Mouse (Mus musculus) kidney, adult 2 months (tissue): ENCODE data around the gene Phc1. TPM values are rescaled to one million over a fixed set of nuclear protein-coding genes. Genes with fewer than 3 reads are reported as not detected.

Experiments used
- DNase-seq: peaks from one replicate; pipeline ENCODE4 v3.0.0; 2021
- H3K27ac ChIP-seq: fragments of 200-500 bp; 2 replicates; pipeline ENCODE4 v1.5.1; 2012; ENCODE audit warnings: low read depth, low read length, control low read depth, inconsistent platforms; ENCODE audit not compliant: insufficient read depth
- H3K27me3 ChIP-seq: fragments of 200-500 bp; replicated peaks from 2 replicates; pipeline ENCODE4 v1.6.1; 2012; ENCODE audit warnings: mild to moderate bottlenecking, moderate library complexity, low read length, inconsistent platforms; ENCODE audit not compliant: control insufficient read depth, insufficient read depth
- H3K36me3 ChIP-seq: fragments of 200-500 bp; 2 replicates; pipeline ENCODE4 v1.6.1; 2012; ENCODE audit warnings: mild to moderate bottlenecking, moderate library complexity, low read length, inconsistent platforms; ENCODE audit not compliant: control insufficient read depth, insufficient read depth
- H3K4me1 ChIP-seq: fragments of 200-500 bp; 2 replicates; pipeline ENCODE4 v1.6.1; 2011; ENCODE audit warnings: low read length; ENCODE audit not compliant: control insufficient read depth, insufficient read depth
- H3K4me3 ChIP-seq: fragments of 200-500 bp; 2 replicates; pipeline ENCODE4 v1.5.1; 2011; ENCODE audit warnings: mild to moderate bottlenecking, low read depth, low read length, control low read depth; ENCODE audit not compliant: insufficient read depth
- CTCF ChIP-seq: fragments of 200-500 bp; conservative IDR thresholded peaks from 2 replicates; pipeline ENCODE4 v1.5.1; 2011; ENCODE audit warnings: low read depth, mild to moderate bottlenecking, control low read depth, low read length, moderate library complexity, mixed read lengths; ENCODE audit not compliant: insufficient read depth, insufficient read length
- POLR2A ChIP-seq: fragments of 200-500 bp; IDR thresholded peaks from one replicate; pipeline ENCODE4 v1.6.1; 2011; ENCODE audit warnings: low read depth, low read length, control low read depth
- WGBS: fragments of 180-500 bp; shearing (Covaris S2); methylation state at CpG from one replicate; pipeline ENCODE4 v1.1.7; 2018; 5-methylcytosine and 5-hydroxymethylcytosine counted together
- polyA plus RNA-seq: library from polyadenylated mRNA; depleted of rRNA; stranded (reverse); fragments of >200 nt; gene quantifications from 2 replicates; pipeline ENCODE4 v1.2.3, GENCODE M21; 2012

The Phc1 gene
- polyA plus RNA-seq, 1 experiment: 27.4 TPM

- DNase-seq: no peak
- 73% methylated on average over 9 of the region's 9 CpGs for WGBS
These were observed 46.6 kb downstream of the Phc1 start for GRCm38 (mm10) chr6:122293796-122294195.

GRCm38 (mm10) chr6:122293121-122293520 lies 47.2 kb downstream of the Phc1 start:
- Histone ChIP-seq H3K4me3 (no peak overlapping the region), H3K4me1 (no peaks in the 10 kb centered on the region), H3K36me3 (no peaks in the 10 kb centered on the region), H3K27me3 (no peaks in the 10 kb centered on the region), H3K27ac (no peak overlapping the region)
- TF ChIP-seq POLR2A (no peak), CTCF (no peak)
- WGBS: 95% methylated on average over 8 of the region's 8 CpGs
- DNase-seq: no peak

More at GRCm38 (mm10) chr6:122293796-122294195, 46.6 kb downstream of the Phc1 start:
- no peaks in the 10 kb centered on the region for H3K4me1 ChIP-seq
- no peak overlapping the region for H3K27ac ChIP-seq
- H3K4me3 ChIP-seq: no peak overlapping the region
- TF ChIP-seq CTCF (no peak), POLR2A (no peak)
- H3K36me3 ChIP-seq: no peaks in the 10 kb centered on the region
- no peaks in the 10 kb centered on the region for H3K27me3 ChIP-seq

GRCm38 (mm10) chr6:122292184-122292583 lies 48.2 kb downstream of the Phc1 start:
- no peak overlapping the region for H3K4me3 ChIP-seq
- TF ChIP-seq POLR2A (no peak), CTCF (no peak)
- 49% methylated on average over 2 of the region's 2 CpGs for WGBS
- DNase-seq: no peak
- no peaks in the 10 kb centered on the region for H3K4me1 ChIP-seq
- no peaks in the 10 kb centered on the region for H3K36me3 ChIP-seq
- no peak overlapping the region for H3K27ac ChIP-seq
- H3K27me3 ChIP-seq: no peaks in the 10 kb centered on the region

- Histone ChIP-seq H3K27me3 (no peaks in the 10 kb centered on the region), H3K4me3 (no peak overlapping the region), H3K36me3 (no peaks in the 10 kb centered on the region), H3K4me1 (no peaks in the 10 kb centered on the region), H3K27ac (no peak overlapping the region)
- WGBS: 62% methylated on average over 3 of the region's 3 CpGs
- TF ChIP-seq POLR2A (no peak), CTCF (no peak)
- no peak for DNase-seq
These were observed 48.6 kb downstream of the Phc1 start for GRCm38 (mm10) chr6:122291735-122292134.

GRCm38 (mm10) chr6:122291264-122291663 lies 49.1 kb downstream of the Phc1 start:
- 91% methylated on average over 2 of the region's 2 CpGs for WGBS
- Histone ChIP-seq H3K27ac (no peak overlapping the region), H3K4me3 (no peak overlapping the region), H3K4me1 (no peaks in the 10 kb centered on the region), H3K36me3 (no peaks in the 10 kb centered on the region), H3K27me3 (no peaks in the 10 kb centered on the region)
- no peak for DNase-seq
- TF ChIP-seq POLR2A (no peak), CTCF (no peak)

- no peak overlapping the region for H3K4me3 ChIP-seq
- H3K27me3 ChIP-seq: no peaks in the 10 kb centered on the region
- DNase-seq: no peak
- H3K36me3 ChIP-seq: no peaks in the 10 kb centered on the region
- H3K4me1 ChIP-seq: no peaks in the 10 kb centered on the region
- WGBS: 16% methylated on average over 3 of the region's 3 CpGs
- TF ChIP-seq POLR2A (no peak), CTCF (no peak)
- no peak overlapping the region for H3K27ac ChIP-seq
These were observed 50.1 kb downstream of the Phc1 start for GRCm38 (mm10) chr6:122290253-122290652.

GRCm38 (mm10) chr6:122289313-122289712 lies 51.0 kb downstream of the Phc1 start:
- Histone ChIP-seq H3K36me3 (no peaks in the 10 kb centered on the region), H3K27ac (no peak overlapping the region), H3K4me3 (no peak overlapping the region), H3K4me1 (no peaks in the 10 kb centered on the region), H3K27me3 (no peaks in the 10 kb centered on the region)
- 94% methylated on average over 1 of the region's 1 CpGs for WGBS
- no peak for TF ChIP-seq POLR2A
- TF ChIP-seq CTCF: no peak
- DNase-seq: no peak

GRCm38 (mm10) chr6:122288263-122288662 lies 52.1 kb downstream of the Phc1 start:
- DNase-seq: no peak
- Histone ChIP-seq H3K4me3 (no peak overlapping the region), H3K4me1 (no peaks in the 10 kb centered on the region), H3K36me3 (no peaks in the 10 kb centered on the region), H3K27me3 (no peaks in the 10 kb centered on the region), H3K27ac (no peak overlapping the region)
- whole genome bisulfite sequencing: 55% methylated on average over 1 of the region's 1 CpGs
- no peak for TF ChIP-seq CTCF
- TF ChIP-seq POLR2A: no peak
